Mouse (Mus musculus): ENCODE data around the gene Abhd15. TPM values are rescaled to one million over a fixed set of nuclear protein-coding genes. Genes with fewer than 3 reads are reported as not detected.

The Abhd15 gene
- polyA plus RNA-seq, 1 experiment: 1.5 TPM

GRCm38 (mm10) chr11:77483510-77484255 is 31.2 kb upstream of the Abhd15 start:
- TF ChIP-seq USF1 (IDR thresholded peaks at IDR 0.05; ENCODE audit: low read depth): no peak
- no peak for TF ChIP-seq MYOD1 (IDR thresholded peaks at IDR 0.05; ENCODE audit: control insufficient read depth, insufficient read length, low read depth)
- TF ChIP-seq FOSL1 (IDR thresholded peaks at IDR 0.05; ENCODE audit: insufficient read depth, low read length, poor library complexity, severe bottlenecking): no peak
- no peak for TF ChIP-seq MYOG (IDR thresholded peaks at IDR 0.05; ENCODE audit: control insufficient read depth, extremely low read depth, insufficient read length)
- peak; percentile 82 for TF ChIP-seq MAX (IDR thresholded peaks at IDR 0.05)
- peaks cover 98% of the 10 kb centered on the region for H3K79me2 ChIP-seq (ENCODE audit: control insufficient read depth, insufficient read depth)
- peaks cover 82% of the 10 kb centered on the region for H3K79me3 ChIP-seq (ENCODE audit: low read depth)
- no peak overlapping the region for H3ac ChIP-seq (ENCODE audit: control insufficient read depth, insufficient read length, low read depth)
- no peaks in the 10 kb centered on the region for H3K36me3 ChIP-seq (ENCODE audit: control insufficient read depth, insufficient read depth)
- no peak overlapping the region for H3K4me3 ChIP-seq (ENCODE audit: insufficient read depth, poor library complexity, severe bottlenecking)
- no peaks in the 10 kb centered on the region for H3K27me3 ChIP-seq (ENCODE audit: control insufficient read depth, insufficient read depth, insufficient read length)

GRCm38 (mm10) chr11:77485229-77485628 is 29.7 kb upstream of the Abhd15 start:
- Histone ChIP-seq H3K36me3 (ENCODE audit: control insufficient read depth, insufficient read depth) (no peaks in the 10 kb centered on the region), H3K27me3 (ENCODE audit: control insufficient read depth, insufficient read depth, insufficient read length) (no peaks in the 10 kb centered on the region), H3K4me3 (ENCODE audit: insufficient read depth, poor library complexity, severe bottlenecking) (no peak overlapping the region), H3ac (ENCODE audit: control insufficient read depth, insufficient read length, low read depth) (no peak overlapping the region), H3K79me3 (ENCODE audit: low read depth) (peaks cover 76% of the 10 kb centered on the region), H3K79me2 (ENCODE audit: control insufficient read depth, insufficient read depth) (peaks cover 96% of the 10 kb centered on the region)
- TF ChIP-seq USF1 (IDR thresholded peaks at IDR 0.05; ENCODE audit: low read depth) (no peak), CEBPB (IDR thresholded peaks at IDR 0.05; ENCODE audit: low read depth) (no peak)

- Histone ChIP-seq H3K79me3 (ENCODE audit: low read depth) (peaks cover 61% of the 10 kb centered on the region), H3K4me3 (ENCODE audit: insufficient read depth, poor library complexity, severe bottlenecking) (no peak overlapping the region), H3K36me3 (ENCODE audit: control insufficient read depth, insufficient read depth) (no peaks in the 10 kb centered on the region), H3ac (ENCODE audit: control insufficient read depth, insufficient read length, low read depth) (no peak overlapping the region), H3K27me3 (ENCODE audit: control insufficient read depth, insufficient read depth, insufficient read length) (no peaks in the 10 kb centered on the region), H3K79me2 (ENCODE audit: control insufficient read depth, insufficient read depth) (peaks cover 84% of the 10 kb centered on the region)
- TF ChIP-seq CEBPB (IDR thresholded peaks at IDR 0.05; ENCODE audit: low read depth): no peak
These were observed 28.1 kb upstream of the Abhd15 start for GRCm38 (mm10) chr11:77486798-77487197.

- TF ChIP-seq FOSL1 (IDR thresholded peaks at IDR 0.05; ENCODE audit: insufficient read depth, low read length, poor library complexity, severe bottlenecking): no peak
- TF ChIP-seq MYOD1 (IDR thresholded peaks at IDR 0.05; ENCODE audit: control insufficient read depth, insufficient read length, low read depth): no peak
- no peak for TF ChIP-seq CTCF (IDR thresholded peaks at IDR 0.05; ENCODE audit: control insufficient read depth, insufficient read depth, insufficient read length)
- no peak for TF ChIP-seq MYOG (IDR thresholded peaks at IDR 0.05; ENCODE audit: control insufficient read depth, extremely low read depth, insufficient read length)
- no peak for TF ChIP-seq CEBPB (IDR thresholded peaks at IDR 0.05; ENCODE audit: low read depth)
- no peak for TF ChIP-seq MAX (IDR thresholded peaks at IDR 0.05)
- TF ChIP-seq USF1 (IDR thresholded peaks at IDR 0.05; ENCODE audit: low read depth): no peak
- no peaks in the 10 kb centered on the region for H3K36me3 ChIP-seq (ENCODE audit: control insufficient read depth, insufficient read depth)
These were observed 25.9 kb upstream of the Abhd15 start for GRCm38 (mm10) chr11:77488771-77489581.

GRCm38 (mm10) chr11:77489591-77490235 is 25.2 kb upstream of the Abhd15 start, which contains the start of gene Ankrd13b:
Ankrd13b (minus strand) TSS chr11:77489678.
- Histone ChIP-seq H3K4me3 (ENCODE audit: insufficient read depth, poor library complexity, severe bottlenecking) (peak within 1 kb of the TSS; percentile 83), H3K27me3 (ENCODE audit: control insufficient read depth, insufficient read depth, insufficient read length) (no peaks in the 10 kb centered on the region), H3K79me3 (ENCODE audit: low read depth) (peaks cover 58% of the 10 kb centered on the region), H3K36me3 (ENCODE audit: control insufficient read depth, insufficient read depth) (no peaks in the 10 kb centered on the region), H3ac (ENCODE audit: control insufficient read depth, insufficient read length, low read depth) (peak within 1 kb of the TSS; percentile 84), H3K79me2 (ENCODE audit: control insufficient read depth, insufficient read depth) (peaks cover 71% of the 10 kb centered on the region)
- TF ChIP-seq FOSL1 (IDR thresholded peaks at IDR 0.05; ENCODE audit: insufficient read depth, low read length, poor library complexity, severe bottlenecking) (no peak), CTCF (IDR thresholded peaks at IDR 0.05; ENCODE audit: control insufficient read depth, insufficient read depth, insufficient read length) (no peak), CEBPB (IDR thresholded peaks at IDR 0.05; ENCODE audit: low read depth) (no peak), MYOD1 (IDR thresholded peaks at IDR 0.05; ENCODE audit: control insufficient read depth, insufficient read length, low read depth) (no peak), MAX (IDR thresholded peaks at IDR 0.05) (no peak), MYOG (IDR thresholded peaks at IDR 0.05; ENCODE audit: control insufficient read depth, extremely low read depth, insufficient read length) (no peak), USF1 (IDR thresholded peaks at IDR 0.05; ENCODE audit: low read depth) (no peak)

More at GRCm38 (mm10) chr11:77488771-77489581, 25.9 kb upstream of the Abhd15 start:
- Histone ChIP-seq H3K79me2 (ENCODE audit: control insufficient read depth, insufficient read depth) (peaks cover 71% of the 10 kb centered on the region), H3ac (ENCODE audit: control insufficient read depth, insufficient read length, low read depth) (peak overlapping the region; percentile 84), H3K79me3 (ENCODE audit: low read depth) (peaks cover 55% of the 10 kb centered on the region), H3K4me3 (ENCODE audit: insufficient read depth, poor library complexity, severe bottlenecking) (peak overlapping the region; percentile 83), H3K27me3 (ENCODE audit: control insufficient read depth, insufficient read depth, insufficient read length) (no peaks in the 10 kb centered on the region)

Measured in C2C12 (cell line).